Mouse (Mus musculus) lung, adult 2 months (tissue): ENCODE measurements around the gene Zbtb49.

Experiments
- CTCF ChIP-seq: fragments of 200-500 bp; IDR thresholded peaks from 2 replicates; pipeline ENCODE4 v1.5.1; 2011; ENCODE audit warnings: mild to moderate bottlenecking, low read length, control low read depth; ENCODE audit not compliant: insufficient read depth
- POLR2A ChIP-seq: fragments of 200-500 bp; IDR thresholded peaks from 2 replicates; pipeline ENCODE4 v1.6.1; 2011; ENCODE audit warnings: low read depth, mild to moderate bottlenecking, control low read depth, low read length, borderline replicate concordance; ENCODE audit errors: extremely low read depth

DNA sequence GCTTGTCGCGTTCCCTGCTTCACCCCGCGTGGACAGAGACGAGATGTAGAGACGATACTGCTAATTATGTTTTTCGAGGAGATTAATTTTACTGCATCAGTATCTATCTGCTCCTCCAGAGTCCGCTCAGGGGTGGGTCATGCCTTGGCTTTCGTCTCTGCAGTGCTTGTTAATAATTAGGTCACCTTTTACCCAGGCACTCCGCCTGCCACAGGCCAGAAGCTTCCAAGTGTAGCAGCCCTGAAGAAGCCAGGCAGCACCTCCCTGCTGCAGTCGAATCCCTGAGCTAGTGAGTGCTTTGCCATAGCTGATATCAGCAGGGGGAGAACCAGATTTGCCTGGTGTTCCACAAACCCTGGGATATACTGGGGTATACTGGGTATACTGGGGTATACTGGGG, 51.8 kb downstream of the Zbtb49 start:
- TF ChIP-seq CTCF (no peak), POLR2A (no peak)
